Mouse (Mus musculus) spleen, embryonic (tissue): ENCODE results near the gene Fam78b.

Source experiments
- CTCF ChIA-PET: fragments of 350-600 bp; sonication (Branson Sonifier 250); formaldehyde crosslinking; loops from one replicate; lab custom pipeline; 2022; lab: Charles Lee

Fam78b gene

DNA sequence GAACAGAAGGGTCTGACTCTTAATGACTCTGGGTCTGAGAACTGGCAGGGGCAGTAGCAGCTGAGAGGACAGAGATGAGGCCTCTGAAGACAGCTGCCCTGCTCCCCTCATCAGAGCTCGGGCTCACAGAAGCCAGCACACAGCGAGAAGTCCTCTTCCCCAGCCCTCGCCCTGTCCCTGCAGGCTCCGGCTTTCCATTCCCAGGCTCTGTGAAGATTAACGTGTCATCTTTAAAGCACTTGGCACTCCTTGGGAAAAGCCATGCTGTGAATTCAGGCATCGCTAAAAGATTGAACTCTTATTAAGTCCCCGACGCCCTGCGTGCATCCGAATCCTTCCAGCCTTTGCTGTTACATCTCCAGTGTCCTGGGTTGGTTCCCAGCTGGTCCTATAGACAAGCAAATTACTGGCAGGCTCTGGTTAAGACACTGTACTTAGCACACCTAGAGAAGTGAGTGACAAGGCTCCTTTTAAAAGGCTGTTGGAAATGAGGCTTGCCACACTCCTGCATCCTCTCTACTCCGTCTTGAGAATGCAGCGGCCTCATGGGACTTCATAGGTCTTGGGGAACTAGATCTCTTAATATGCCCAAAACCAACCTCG, 30.9 kb downstream of the Fam78b start:
- CTCF ChIA-PET = no interaction called here

DNA sequence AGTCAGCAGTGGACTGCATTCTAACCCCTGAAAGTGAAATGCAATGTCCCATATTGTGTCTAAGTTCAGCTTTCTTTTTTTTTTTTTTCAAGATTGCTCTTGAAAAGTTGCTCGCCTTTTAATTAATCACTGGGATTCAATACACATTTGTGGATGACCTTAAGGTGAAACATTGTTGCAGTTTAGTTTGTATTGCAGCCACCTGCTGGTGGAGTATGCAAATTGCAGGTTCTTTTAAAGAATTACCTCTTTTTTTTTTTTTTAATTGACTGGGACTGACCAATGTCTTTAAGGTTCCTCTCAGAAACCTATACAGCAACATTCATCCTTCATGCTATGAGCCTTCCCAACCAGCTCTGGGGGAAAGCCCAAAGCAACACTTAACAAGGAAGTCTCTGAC, 33.2 kb downstream of the Fam78b start:
- CTCF ChIA-PET = no interaction called here

DNA sequence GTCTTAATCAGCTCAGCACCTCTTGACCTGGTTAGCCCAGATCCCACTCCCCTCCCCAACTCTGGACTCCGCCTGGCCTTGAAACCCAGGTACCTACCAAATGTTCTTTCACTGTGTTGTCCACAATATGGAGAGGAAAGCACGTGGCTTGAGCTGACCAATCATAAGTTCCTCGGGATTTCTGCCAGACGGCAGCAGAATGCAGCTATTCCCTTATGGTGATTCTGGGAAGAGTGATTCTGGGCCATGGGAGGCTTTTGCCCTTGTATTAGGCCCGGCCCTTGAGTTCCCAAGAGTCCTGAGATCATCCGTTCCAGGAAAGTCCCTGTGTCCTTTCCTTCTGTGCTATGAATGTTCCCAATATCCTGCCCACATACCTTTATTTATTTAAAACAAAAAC, 41.3 kb downstream of the Fam78b start:
- CTCF ChIA-PET = no interaction called here

DNA sequence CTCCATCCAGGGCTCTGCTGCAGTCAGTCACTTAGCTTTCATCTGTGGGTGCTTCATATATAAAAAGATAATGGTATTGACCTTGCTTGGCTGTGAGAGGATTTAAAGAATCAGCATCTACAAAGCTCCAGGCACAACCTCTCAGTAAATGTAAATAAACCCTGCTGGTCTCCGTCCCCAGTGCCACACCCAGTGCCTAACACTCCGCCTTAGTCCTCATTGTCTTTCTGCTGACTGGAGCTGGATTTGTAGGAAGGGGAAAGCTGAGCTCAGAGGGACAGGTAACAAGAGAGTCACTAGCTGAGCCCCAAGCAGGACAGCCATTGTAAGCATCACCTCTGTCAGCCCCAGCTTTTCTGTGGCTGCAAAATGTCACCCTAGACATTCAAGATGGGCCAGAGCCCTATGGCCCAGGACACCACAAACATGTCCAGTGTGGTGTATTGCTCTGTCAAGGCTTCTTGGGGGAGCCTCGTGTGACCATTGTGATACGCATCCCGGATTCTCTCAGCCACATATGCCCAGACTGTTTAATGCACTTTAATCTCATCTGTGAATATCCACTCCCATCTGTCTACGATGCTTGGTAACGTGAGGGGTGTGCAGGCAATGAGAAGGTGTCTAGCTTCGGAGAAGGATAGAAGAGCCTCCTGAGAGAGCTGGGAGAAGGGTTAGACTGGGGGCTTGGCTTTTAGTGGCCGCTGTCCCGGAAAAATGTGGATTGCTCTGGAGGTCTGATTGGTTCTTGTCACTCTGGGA, 45.1 kb downstream of the Fam78b start:
- CTCF ChIA-PET = no interaction called here

DNA sequence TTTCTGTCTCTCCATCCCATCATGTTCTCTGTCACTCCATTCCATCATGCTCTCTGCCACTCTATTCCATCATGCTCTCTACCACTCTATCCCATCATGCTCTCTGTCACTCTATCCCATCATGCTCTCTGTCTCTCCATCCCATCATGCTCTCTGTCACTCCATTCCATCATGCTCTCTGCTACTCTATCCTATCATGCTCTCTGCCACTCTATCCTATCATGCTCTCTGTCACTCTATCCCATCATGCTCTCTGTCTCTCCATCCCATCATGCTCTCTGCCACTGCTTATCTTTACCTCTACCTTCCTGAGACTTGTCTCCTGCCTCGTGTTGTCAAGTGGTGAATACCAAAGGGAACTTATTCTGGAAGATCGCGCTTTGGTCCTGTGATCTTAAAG, 49.6 kb downstream of the Fam78b start:
- CTCF ChIA-PET = interaction anchor here (0.6 kb wide), 1 partner anchor 31 kb away, joined by 8 read pairs; no protein-coding TSS in a partner anchor

DNA sequence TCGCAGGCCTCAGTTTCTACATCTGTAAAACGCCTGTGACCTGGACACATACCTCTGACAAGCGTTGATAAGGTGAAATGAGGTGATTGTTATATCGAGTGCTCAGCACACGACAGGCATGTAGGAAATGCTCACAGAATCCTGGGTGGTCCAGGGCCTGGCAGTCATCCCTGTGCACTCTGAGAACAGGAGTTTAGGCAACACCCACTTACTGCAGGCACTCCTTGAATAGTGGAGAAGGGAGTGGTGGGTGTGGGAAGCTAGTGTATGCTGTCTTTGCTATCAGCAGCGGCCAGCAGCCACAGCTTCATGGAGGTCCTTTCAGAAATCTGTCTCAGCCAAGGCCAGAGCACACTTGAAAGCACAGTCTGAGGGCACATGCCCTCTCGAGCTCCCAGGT, 52.8 kb downstream of the Fam78b start:
- CTCF ChIA-PET = no interaction called here

DNA sequence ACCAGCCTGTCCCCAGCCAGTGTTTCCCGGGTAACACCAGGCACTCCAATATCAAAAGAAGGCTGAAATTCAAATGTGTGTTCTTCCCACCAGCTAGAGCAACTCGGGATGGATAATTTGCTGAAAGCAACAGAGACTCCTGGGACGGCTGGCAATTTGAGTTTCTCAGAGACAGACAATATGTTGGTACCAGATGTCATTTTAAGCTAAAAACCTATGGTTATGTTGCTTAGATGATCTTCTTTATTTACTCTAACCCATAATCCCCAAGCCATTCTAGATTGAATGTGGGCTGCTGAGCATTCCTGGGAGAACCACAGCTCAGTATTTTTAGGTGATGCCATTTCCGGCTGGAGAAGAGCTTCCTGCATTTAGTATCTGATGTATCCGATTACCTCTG, 56.3 kb downstream of the Fam78b start:
- CTCF ChIA-PET = no interaction called here

DNA sequence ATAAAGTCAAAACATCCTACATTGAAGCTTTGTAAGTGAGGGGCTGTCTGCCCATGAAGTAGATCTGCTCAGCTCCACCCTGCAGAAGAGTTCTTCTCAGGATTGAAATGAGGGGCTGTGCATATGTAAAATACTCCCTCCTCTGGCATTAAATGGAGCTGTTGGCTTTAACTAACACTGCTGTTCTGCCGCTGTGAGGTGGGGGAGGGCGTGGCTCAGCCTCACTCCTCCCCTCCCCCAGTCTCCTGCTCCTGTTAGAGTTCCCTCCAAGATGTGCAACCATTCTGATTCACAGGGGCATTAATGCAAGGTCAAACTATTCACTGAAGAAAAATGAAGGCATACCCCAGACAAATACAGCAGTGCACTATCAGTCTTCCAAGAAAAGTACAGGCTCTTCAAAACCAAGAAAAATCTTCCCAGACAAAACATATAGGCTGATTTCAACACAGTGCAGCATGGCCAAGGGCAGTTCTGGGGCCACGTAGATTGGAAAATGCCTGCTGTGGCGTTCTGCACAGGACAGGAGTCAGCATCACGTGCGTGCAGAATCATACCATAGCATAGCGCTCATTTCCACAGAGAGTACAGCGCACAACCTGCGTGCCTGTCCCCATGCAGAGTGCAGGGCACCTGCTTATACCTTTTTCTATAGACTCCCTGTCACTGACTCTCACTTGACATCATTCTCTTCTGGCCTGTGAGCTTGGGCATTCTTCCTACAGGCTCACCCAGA, 58.5 kb downstream of the Fam78b start:
- CTCF ChIA-PET = no interaction called here

DNA sequence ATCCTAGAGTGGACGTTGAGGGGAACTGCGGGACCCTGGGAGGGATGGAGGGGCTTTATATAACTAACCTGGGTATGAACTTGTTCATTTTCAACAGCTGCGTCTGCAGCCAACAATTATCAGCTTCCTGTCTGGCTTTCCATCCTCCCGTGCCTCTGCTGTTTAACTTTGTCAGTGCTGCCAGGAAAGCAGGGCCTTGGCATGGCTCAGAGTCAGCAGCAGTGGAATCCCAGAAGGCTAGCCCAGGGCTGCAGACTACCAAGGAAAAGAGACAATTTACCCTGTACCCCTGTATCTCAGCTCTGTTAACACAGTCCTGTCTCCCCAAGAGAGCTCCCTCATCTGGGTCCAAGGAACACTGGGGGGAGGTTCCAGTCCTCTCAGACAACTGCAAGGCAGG, 62.8 kb downstream of the Fam78b start:
- CTCF ChIA-PET = no interaction called here

DNA sequence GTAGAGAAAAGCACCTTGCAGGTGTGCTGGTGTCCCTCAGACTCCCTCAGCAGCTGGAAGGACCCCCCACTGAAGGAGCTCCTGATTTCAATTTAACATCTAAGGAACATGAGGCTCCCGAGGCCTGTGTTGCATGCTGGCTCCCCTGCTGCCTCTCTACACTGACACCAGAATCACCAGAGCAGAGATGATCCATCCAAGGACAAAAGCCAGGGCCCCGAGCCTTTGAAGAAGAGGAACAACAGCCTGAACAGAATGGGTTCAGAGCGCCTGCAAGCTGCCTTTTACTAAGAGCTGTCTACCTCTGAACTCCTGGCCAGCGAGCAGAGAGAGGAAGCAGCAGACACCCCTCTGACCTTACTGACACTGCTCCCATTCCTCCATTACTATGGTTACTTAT, 64.3 kb downstream of the Fam78b start:
- CTCF ChIA-PET = no interaction called here

DNA sequence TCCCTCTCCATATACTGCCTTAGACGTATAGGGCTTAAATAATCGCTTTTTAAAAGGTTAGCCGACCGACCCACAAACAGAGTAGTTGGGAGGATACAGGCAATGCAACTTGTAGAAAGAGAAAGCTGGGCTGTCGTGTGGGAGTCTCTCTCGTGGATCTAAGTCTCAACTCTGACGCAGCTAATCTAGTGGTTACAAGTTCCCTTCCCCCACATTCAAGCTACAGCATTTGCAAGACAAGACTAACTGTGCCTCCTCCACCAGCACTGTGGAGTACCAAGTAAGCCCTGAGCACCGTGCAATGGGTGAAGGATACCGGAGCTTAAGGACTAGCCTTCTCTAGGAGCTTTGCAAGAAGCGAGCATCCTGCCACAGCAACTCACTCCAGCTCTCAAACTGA, 64.8 kb downstream of the Fam78b start:
- CTCF ChIA-PET = no interaction called here

DNA sequence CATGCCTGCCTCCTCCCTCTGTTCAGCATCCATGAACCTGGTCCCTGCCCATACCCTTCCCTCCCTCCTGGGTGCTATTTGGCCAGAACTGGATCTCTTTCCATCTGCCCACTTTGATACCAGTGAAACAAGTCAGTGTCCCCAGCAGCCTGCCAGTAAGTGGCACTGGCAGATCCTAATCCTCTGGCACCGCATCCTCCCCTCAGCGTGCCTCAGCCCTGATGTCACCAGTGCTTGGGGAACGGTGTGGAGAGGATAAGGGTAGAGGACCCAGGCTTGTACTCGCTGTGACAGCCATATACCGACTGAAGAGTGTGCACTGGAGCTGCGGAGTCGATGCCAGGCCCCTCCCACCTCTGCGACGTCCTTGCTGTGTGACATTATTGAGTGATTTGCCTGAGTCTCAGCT, 65.7 kb downstream of the Fam78b start:
- CTCF ChIA-PET = no interaction called here

DNA sequence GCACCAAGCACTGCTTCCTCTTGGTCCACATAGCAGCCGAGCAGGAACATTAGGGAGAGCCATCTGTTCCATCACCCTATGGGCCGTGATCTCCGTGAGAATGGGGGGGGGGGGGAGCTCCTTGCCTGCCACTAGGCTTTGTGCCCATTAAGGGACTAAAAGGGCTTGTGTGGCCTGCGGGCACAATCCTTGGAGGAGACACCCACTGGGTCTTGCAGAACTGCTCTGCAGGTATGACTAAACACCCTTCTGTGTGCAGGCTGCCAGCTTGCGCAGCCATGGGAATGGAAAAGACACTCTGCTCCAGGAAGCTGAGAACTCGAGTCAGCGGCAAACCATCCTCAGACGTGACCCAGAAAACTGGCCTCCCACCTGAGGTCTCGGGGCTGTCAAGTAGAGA, 68.5 kb downstream of the Fam78b start:
- CTCF ChIA-PET = no interaction called here

DNA sequence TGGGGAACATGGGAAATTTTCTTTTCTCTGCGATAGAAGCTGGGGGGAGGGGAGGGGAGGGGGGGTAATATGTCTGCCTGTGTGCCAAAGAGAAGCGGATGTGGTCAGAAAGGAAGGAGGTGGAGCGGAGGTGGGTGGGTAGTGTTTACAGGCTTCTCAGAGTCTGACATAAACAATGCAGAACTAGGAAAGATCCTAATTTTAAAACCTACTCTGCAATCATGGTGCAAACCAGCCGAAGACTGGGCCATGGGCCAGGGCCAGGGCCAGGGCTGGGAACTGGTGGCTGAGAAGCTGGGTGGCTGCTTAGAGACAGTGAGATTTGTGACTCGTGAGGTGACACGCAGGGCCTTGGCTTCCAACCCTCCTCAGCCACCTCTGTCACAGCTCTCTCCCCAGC, 69.1 kb downstream of the Fam78b start:
- CTCF ChIA-PET = no interaction called here

DNA sequence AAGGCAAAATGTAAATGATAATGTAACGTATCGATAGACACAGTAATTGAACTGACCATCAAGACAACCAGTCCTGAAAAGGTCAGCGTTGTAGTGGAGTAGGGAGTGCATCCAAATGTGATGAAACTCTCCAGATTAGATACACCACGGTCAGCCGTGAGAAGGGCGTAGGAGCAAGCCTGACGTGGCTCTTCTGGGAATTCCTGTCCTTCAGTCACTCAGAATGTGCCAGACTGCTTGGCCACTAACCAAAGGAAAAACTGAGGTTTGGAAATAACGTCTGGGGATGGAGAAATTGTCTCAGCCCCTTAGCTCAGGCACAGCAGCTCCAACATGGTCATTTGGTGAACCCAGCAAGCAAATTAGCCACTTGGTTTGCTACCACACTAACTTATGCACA, 74.5 kb downstream of the Fam78b start:
- CTCF ChIA-PET = no interaction called here

DNA sequence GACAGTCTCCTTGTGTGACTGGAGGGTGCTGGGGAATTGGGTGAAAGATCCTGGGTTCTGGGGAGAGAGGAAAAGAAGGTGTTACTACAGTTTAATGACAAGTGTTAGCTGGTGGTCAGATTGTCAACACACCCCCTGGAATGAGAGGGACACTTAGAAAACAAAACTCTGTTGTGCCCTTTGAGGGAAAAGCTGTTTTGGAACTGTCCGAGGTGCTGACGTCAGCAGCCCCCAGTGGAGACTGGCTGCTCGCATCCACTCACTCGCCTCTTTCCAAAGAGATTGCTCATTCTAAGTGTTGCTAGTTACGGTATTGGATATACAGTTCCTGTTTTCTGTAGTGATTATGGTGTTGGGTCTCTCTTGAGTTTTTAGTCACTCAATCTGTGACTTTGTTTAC, 78.3 kb downstream of the Fam78b start:
- CTCF ChIA-PET = no interaction called here

DNA sequence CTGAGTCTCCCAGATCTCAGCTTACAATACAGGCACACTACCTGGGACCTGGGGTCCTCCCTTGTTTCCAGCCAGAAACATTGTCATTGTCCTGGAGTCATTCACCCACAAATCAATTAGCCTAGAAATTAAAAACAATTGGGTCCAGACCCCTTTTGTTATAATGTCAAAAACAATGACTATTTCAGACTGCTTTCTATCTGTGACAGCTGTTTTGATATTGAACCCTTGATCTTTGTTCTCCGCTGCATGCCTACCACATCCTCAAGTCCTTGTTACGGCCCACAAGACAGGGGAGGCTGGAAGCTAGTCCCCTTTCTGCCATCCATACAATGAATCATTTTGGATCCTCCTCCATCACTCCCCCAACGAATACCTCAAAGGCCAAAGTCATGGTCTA, 80.7 kb downstream of the Fam78b start:
- CTCF ChIA-PET = no interaction called here

DNA sequence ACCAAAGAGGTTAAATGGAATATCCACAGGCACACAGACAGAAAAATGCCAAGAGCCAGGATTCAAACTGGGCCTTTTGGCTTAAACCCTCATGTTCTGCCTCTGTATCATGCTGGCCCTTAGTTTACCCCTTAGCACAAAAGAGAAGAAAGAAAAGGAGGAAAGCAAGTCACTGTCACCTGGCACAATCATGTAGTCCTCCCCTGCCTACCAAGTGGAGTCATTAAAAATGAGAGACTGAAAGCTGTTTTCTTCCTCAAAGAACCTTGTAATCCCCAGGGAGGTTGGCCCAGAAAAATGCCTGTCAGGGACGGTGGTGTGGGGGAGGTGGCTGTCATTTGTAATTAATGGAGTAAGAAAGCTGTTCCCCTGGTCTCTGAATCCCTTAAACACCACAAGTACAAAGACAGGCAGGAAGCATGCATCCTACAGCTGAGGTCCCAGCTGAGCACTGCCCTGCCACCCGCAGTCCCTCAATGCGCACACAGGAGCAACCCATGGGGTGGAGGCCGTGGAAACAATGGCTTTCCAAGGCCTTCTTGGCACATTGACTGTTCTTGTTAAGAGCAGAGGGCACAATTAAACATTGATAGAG, 81.4 kb downstream of the Fam78b start:
- CTCF ChIA-PET = no interaction called here

DNA sequence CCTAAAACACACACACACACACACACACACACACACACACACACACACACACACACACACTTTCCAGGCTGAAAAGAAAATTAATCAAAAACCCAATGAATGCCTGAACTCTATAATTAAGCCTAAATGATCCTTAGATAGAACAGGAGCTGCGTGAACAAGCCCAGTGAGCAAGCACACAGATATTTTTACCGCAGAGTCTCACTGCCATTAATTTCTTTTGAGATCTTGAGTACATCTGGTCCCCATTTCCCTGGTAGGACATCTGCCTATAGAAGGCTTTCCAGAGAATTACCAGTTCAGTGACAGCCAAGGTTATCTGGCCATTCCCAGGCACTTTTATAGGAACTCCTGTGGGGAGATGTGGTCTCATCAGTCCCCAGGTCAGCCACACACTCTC, 82.0 kb downstream of the Fam78b start:
- CTCF ChIA-PET = no interaction called here

DNA sequence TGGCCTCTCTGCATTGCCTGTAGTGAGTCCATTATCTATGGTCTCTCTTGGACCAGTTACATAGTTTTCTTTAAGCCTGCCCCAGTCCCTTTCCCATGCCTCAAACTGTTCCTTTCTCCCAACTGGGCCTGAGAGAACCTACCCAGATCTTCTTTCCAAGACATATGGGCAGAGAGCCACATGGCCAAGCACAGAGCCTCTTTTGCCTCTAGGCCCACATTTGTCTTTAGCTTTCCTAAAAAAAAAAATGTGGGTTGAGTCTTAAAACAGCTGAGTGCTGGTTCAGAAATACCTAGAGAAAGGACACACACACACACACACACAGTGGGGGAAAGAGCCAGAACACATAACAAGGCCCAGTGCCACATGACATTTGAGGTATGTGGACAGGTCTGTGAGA, 83.1 kb downstream of the Fam78b start:
- CTCF ChIA-PET = no interaction called here

DNA sequence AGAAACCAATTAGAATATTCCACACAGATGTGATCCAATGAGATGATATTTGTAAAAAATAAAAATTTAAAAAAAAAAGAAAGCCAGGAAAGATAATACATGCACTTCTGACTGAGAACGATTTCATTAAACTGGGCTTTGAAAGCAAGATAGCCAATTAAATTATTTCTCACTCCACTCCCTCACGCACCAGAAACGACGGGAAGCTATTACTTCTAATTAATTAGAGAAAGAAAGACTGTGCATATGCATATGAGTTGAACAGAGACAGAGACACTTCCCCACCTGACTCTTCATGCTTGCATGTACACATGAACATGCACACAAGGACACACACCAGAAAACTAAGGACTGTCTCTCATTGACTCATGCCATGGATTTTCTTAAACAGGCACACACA, 84.2 kb downstream of the Fam78b start:
- CTCF ChIA-PET = no interaction called here

DNA sequence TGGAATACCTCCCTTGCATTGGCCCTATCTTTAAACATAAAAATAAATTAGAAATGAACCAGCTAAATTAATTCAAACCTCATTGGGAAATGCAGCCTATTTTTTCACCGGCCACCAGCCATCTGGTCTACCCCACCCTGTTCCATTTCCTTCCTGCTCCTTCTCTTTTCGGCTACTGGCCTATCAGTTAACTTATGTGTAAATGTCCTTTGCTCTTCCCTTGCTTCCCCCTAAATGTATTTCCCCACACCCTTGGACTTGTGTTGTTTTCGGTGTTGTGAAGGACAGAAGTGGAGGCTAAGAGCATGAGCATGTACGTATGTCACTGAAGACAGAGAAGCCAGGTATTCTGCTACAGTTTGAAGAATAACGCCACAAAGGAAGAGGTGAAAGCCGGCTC, 89.2 kb downstream of the Fam78b start:
- CTCF ChIA-PET = no interaction called here

DNA sequence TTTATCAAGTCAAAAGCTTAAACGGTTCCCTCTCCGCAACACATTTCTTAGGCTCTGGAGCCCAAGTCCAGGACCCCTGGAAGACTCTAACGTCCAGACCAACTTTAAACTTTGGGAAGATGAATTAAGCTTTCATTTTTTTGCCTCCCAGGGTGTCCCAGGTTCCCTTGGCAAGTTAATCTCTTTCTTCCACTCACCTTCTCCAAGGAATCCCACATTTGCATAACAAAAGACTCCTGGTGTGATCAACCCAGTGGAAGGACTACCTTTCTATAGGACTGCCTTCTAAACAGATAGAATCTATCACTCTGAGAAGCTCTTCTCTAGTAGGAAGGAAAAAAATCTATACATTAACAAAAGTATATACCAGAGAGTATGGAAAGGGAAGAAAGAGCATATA, 92.3 kb downstream of the Fam78b start:
- CTCF ChIA-PET = no interaction called here
